Mouse (Mus musculus): ENCODE measurements at regions not wholly inside any gene's neighbourhood (a gene's known extent, or its start where the extent isn't known, plus 50 kb on each side); places are given as distances from the start of the nearest gene placed in this dataset.

- DNase-seq (ENCODE audit: low spot score in 2 of 2), result no peak
Measured at GRCm38 (mm10) chr10:67430805-67431204, 104.5 kb upstream of the Egr2 start.

GRCm38 (mm10) chr10:67439042-67439635 is 96.1 kb upstream of the Egr2 start:
- no peak for DNase-seq (ENCODE audit: low spot score in 2 of 2)

GRCm38 (mm10) chr10:67439844-67440243 is 95.4 kb upstream of the Egr2 start:
- no peak for DNase-seq (ENCODE audit: low spot score in 2 of 2)

DNA sequence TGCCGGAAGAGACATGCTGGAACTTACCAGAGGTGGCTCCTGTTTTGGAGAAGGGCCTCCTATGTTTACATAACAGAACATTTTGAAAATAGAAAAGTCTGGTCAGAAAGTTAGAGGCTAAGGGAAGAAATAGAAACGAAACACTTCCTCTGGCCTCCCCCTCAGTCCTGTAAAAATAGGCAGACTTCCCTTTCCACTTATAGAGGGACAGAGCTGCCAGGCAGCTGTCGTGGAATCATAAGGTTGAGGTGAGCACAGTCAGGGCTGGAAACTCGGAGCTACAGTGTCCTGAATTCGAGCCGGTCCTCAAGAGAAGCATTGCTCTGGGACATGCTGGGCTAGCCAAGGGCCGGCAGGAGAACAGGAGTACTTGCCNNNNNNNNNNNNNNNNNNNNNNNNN is 94.0 kb upstream of the Egr2 start:
- no peak for DNase-seq (ENCODE audit: low spot score in 2 of 2)

GRCm38 (mm10) chr10:67448875-67449274 is 86.4 kb upstream of the Egr2 start:
- DNase-seq (ENCODE audit: low spot score in 2 of 2), result no peak

DNA sequence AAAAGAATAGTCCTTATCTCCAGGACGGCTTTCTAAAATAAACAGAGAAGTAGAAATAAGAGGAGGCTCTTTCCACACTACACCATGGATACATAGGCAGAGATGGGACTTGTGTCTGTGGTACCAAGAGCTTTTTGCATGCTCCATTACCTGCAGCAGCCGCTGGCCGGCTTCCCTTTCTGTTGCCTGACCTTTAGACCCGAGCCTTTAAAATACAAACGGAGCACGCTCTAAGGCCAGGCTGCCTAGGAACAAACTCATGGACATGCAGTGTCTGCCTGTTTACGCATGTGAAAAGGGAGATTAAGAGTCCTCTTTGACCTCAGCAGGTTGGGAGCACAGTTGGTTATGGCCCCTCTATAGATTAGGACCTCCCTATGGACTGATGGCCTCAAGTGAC is 81.1 kb upstream of the Egr2 start:
- no peak for DNase-seq (ENCODE audit: low spot score in 2 of 2)

- DNase-seq (ENCODE audit: low spot score in 2 of 2), result no peak
Measured at GRCm38 (mm10) chr10:67458447-67459272, 76.6 kb upstream of the Egr2 start.

DNA sequence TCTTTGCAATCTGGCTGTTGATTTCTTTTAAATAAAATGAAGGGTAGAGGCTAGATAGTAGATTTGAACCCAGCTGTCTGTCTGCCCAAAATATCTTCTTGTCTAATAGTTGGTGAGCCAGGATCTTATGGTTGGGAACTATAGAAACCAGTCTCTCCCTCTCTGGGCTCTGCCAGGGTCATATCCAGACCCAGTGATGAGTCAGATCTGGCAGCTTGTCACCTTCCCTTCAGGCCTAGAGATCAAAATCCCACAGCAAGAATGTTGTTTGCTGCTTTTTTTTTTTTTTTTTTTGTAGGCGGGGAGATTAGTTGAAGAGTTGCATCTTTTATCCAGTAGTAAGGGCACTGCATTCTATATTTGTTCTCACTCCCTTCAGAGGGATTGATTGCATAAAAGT is 74.0 kb upstream of the Egr2 start:
- no peak for DNase-seq (ENCODE audit: low spot score in 2 of 2)

DNA sequence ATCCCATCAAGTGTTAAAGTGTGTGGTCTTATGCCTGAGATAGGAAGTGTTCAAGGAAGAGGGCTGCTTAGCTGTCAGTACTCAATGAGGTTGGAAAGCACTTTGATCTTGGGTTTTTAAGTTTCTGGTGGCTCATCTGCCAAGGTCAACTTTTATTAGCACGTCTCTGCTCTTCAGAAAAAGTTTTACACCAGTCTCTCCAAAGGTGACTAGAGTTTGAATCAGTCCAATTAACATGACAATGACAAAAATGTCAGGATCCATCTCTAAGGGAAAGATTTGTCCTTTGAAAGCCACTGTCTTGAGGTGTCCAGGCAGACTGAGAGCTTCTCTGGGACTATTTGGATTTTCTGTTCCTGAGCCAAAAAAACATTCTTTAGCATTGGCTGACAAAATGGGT is 73.4 kb upstream of the Egr2 start:
- no peak for DNase-seq (ENCODE audit: low spot score in 2 of 2)

DNA sequence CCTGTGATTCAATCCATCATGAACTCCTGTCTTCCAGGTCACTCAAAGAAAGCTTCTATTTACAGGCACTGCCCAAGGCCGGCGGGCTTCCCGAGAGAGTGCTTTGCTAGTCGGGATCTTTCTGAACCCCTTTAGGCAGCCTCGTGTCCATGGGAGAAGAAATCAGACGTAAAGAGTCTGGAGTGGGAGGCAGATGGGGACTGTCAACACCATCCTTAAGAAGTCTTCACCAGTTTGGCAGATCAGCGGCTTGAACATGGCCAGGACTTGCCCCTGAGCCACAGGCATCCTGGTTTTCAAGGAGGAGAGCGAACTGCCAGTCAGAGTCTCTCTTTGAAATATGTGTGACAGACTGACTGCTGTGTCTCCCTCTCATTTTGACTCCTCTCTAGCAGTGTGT is 66.6 kb upstream of the Egr2 start:
- DNase-seq (ENCODE audit: low spot score in 2 of 2), result no peak

DNA sequence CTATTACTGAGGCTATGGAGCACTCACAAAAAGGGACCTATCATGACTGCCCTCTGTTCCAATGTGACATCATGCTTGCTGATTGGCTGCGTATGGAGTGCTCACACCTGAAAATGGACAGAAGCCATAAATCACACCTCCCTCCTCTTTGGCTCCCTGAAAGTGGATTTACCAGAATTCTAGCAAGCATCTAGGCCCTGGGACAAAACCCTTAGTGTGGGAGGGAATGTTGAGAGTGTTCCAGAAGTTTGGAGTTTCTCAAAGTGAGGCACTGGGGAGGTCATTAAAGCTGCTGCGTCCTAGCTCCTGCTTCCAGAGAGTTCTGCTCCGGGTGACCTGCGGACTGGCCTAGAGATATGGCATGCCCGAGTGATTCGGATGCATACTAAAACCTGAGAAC is 62.3 kb upstream of the Egr2 start:
- no peak for DNase-seq (ENCODE audit: low spot score in 2 of 2)

- no peak for DNase-seq (ENCODE audit: low spot score in 2 of 2)
Measured at GRCm38 (mm10) chr10:67474336-67474735, 60.9 kb upstream of the Egr2 start.

GRCm38 (mm10) chr10:67482268-67482667 is 53.0 kb upstream of the Egr2 start:
- DNase-seq (ENCODE audit: low spot score in 2 of 2), result peak; percentile 58 to 61

DNA sequence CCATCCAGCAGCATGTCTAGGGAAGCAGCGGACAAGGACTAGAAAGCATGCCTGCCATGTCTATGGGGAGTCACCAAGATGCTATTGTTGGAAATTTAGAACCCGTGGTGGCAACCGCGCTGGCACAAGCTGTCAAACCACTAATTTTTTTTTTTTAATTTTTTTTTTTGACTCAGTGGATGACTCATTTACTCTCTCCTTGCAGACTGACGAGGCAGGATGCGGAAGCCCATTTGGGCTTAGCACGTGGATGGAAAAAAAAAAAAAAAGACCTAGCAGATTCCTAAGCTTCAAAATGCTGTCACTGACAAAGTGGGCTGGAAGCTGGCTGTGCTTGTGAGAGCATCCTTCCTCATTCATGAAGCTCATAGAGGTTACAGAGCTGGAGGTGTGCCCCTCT is 51.9 kb upstream of the Egr2 start:
- no peak for DNase-seq (ENCODE audit: low spot score in 2 of 2)

DNA sequence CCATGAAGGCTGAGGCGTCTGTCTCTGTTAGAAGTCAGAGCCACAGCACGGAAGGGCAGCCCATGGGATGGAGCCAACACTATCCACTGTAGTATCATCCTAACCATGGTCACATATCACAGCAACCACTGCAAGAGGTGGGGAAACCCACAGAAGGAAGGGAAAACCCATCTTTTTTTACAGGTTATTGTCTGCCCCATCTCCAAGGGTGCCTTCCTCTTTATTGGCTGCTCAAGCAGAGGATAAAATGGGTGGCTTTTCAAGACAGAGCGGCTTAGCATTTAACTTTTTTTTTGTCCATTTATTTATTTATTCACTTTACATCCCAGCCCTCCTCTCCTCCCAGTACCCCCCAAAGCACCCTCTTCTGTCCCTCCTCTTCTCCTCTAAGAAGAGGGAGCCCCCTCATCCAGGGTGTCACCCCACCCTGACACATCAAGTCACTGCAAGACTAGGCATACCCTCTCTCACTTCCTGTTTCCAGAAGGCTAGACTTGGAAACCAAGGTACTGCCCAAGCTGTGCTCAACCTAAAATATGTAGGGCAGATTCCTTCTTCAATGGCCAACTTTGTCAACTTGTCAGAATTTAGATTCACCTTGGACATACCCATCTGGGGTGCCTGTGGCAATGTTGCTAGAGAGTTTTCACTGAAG is 51.1 kb upstream of the Egr2 start:
- DNase-seq (ENCODE audit: low spot score in 2 of 2), result no peak
